Mouse (Mus musculus) CH12.LX (cell line): ENCODE measurements around the gene Trub1. TPM values are rescaled to one million over a fixed set of nuclear protein-coding genes. Genes with fewer than 3 reads are reported as not detected.

Source experiments
- DNase-seq: peaks from one replicate; pipeline ENCODE4 v3.0.0-alpha.2; 2013; ENCODE audit errors: extremely low read depth
- H3K27ac ChIP-seq: 2 replicates; pipeline ENCODE4 v1.5.1; 2012; ENCODE audit warnings: low read depth, mild to moderate bottlenecking, control low read depth, moderate library complexity; ENCODE audit not compliant: insufficient read depth
- H3K27me3 ChIP-seq: replicated peaks from 2 replicates; pipeline ENCODE3; 2012; ENCODE audit warnings: inconsistent platforms
- H3K36me3 ChIP-seq, 2 experiments: replicated peaks in 1 of 2; 2 replicates each; pipeline versions ENCODE3 to v1.6.1; 2012; ENCODE audit warnings: inconsistent platforms in 1 of 2, low read length in 1 of 2, mild to moderate bottlenecking in 1 of 2, mixed read lengths in 1 of 2, moderate library complexity in 1 of 2; ENCODE audit not compliant: control insufficient read depth in 1 of 2, insufficient read depth in 1 of 2
- H3K4me1 ChIP-seq, 2 experiments: 2 replicates each; pipeline ENCODE4 v1.6.1; 2012; ENCODE audit warnings: inconsistent platforms in 1 of 2, moderate library complexity in 1 of 2; ENCODE audit not compliant: insufficient read depth in 2 of 2, control insufficient read depth in 1 of 2
- H3K4me2 ChIP-seq: 2 replicates; pipeline ENCODE4 v1.6.1; 2012; ENCODE audit warnings: low read depth, mild to moderate bottlenecking, control low read depth; ENCODE audit not compliant: poor library complexity, insufficient read depth, severe bottlenecking
- H3K4me3 ChIP-seq, 3 experiments: fragments of 150-350 bp in 1 of 3; sonication (generic) in 1 of 3; replicated peaks in 1 of 3; 2 replicates each; pipeline versions ENCODE3 to v1.5.1; 2011 to 2012; ENCODE audit warnings: low read depth in 2 of 3, low read length in 2 of 3, mild to moderate bottlenecking in 2 of 3, moderate library complexity in 2 of 3, control low read depth in 1 of 3, improper control_type of control experiment in 1 of 3, inconsistent platforms in 1 of 3, mixed read lengths in 1 of 3; ENCODE audit not compliant: poor library complexity in 1 of 3
- H3K79me2 ChIP-seq: replicated peaks from 2 replicates; pipeline ENCODE4 v1.6.1; 2012; ENCODE audit warnings: mild to moderate bottlenecking, moderate library complexity; ENCODE audit not compliant: control insufficient read depth, poor library complexity, insufficient read depth, severe bottlenecking; ENCODE audit errors: extremely low read depth
- H3K9ac ChIP-seq: 2 replicates; pipeline ENCODE4 v1.6.1; 2012; ENCODE audit warnings: low read depth, mild to moderate bottlenecking, control low read depth, moderate library complexity; ENCODE audit not compliant: insufficient read depth
- H3K9me3 ChIP-seq: replicated peaks from 2 replicates; pipeline ENCODE3; 2012; ENCODE audit warnings: low read length, inconsistent platforms, mixed read lengths
- CTCF ChIP-seq, 2 experiments: IDR thresholded peaks in 1 of 2; conservative IDR thresholded peaks in 1 of 2; 2 replicates each; pipeline ENCODE4 v1.5.1; 2011 to 2012; ENCODE audit warnings: low read depth in 2 of 2, low read length in 2 of 2, improper control_type of control experiment in 1 of 2, inconsistent platforms in 1 of 2, mild to moderate bottlenecking in 1 of 2, moderate library complexity in 1 of 2
- ELF1 ChIP-seq: IDR thresholded peaks from 2 replicates; pipeline ENCODE4 v1.6.1; 2014; ENCODE audit warnings: low read depth, mild to moderate bottlenecking, inconsistent platforms, low read length, improper control_type of control experiment
- EP300 ChIP-seq: IDR thresholded peaks from 2 replicates; pipeline ENCODE4 v1.6.1; 2011; ENCODE audit warnings: low read length, improper control_type of control experiment
- ETS1 ChIP-seq: conservative IDR thresholded peaks from 2 replicates; pipeline ENCODE4 v1.6.1; 2012; ENCODE audit warnings: low read depth, mild to moderate bottlenecking, inconsistent platforms, low read length, improper control_type of control experiment, moderate library complexity
- GABPA ChIP-seq: IDR thresholded peaks from 2 replicates; pipeline ENCODE4 v1.6.1; 2012; ENCODE audit warnings: low read depth, low read length, improper control_type of control experiment, inconsistent platforms; ENCODE audit not compliant: insufficient replicate concordance
- HCFC1 ChIP-seq: IDR thresholded peaks from 2 replicates; pipeline ENCODE4 v1.6.1; 2012; ENCODE audit warnings: low read depth, mild to moderate bottlenecking, inconsistent platforms, low read length, improper control_type of control experiment
- IRF4 ChIP-seq: IDR thresholded peaks from 2 replicates; pipeline ENCODE4 v1.6.1; 2014; ENCODE audit warnings: low read depth, mild to moderate bottlenecking, inconsistent platforms, low read length, improper control_type of control experiment
- JUN ChIP-seq: IDR thresholded peaks from 2 replicates; pipeline ENCODE4 v1.6.1; 2011; ENCODE audit warnings: low read depth, mild to moderate bottlenecking, low read length, improper control_type of control experiment, moderate library complexity; ENCODE audit not compliant: insufficient read depth
- KAT2A ChIP-seq: IDR thresholded peaks from 2 replicates; pipeline ENCODE4 v1.6.1; 2012; ENCODE audit warnings: low read length, improper control_type of control experiment, inconsistent platforms; ENCODE audit not compliant: insufficient replicate concordance
- MAX ChIP-seq: IDR thresholded peaks from 2 replicates; pipeline ENCODE4 v1.6.1; 2011; ENCODE audit warnings: low read length, improper control_type of control experiment
- NRF1 ChIP-seq: IDR thresholded peaks from 2 replicates; pipeline ENCODE4 v1.6.1; 2014; ENCODE audit warnings: low read depth, mild to moderate bottlenecking, inconsistent platforms, low read length, improper control_type of control experiment, moderate library complexity
- PAX5 ChIP-seq: IDR thresholded peaks from 2 replicates; pipeline ENCODE4 v1.6.1; 2012; ENCODE audit warnings: low read length, inconsistent platforms, mixed read lengths
- POLR2A ChIP-seq: IDR thresholded peaks from 2 replicates; pipeline ENCODE4 v1.6.1; 2011; ENCODE audit warnings: low read depth, mild to moderate bottlenecking, improper control_type of control experiment, low read length
- RAD21 ChIP-seq: IDR thresholded peaks from 2 replicates; pipeline ENCODE4 v1.6.1; 2011; ENCODE audit warnings: low read depth, mild to moderate bottlenecking, low read length, improper control_type of control experiment, moderate library complexity
- SIN3A ChIP-seq: IDR thresholded peaks from 2 replicates; pipeline ENCODE4 v1.6.1; 2012; ENCODE audit warnings: low read length, improper control_type of control experiment, inconsistent platforms
- SMC3 ChIP-seq: IDR thresholded peaks from 2 replicates; pipeline ENCODE4 v1.6.1; 2011; ENCODE audit warnings: low read depth, low read length, improper control_type of control experiment
- TBP ChIP-seq: conservative IDR thresholded peaks from 2 replicates; pipeline ENCODE4 v1.6.1; 2011; ENCODE audit warnings: low read depth, low read length, improper control_type of control experiment
- ZKSCAN1 ChIP-seq: IDR thresholded peaks from 2 replicates; pipeline ENCODE4 v1.6.1; 2012; ENCODE audit warnings: low read depth, inconsistent platforms, low read length, improper control_type of control experiment, borderline replicate concordance
- ZNF384 ChIP-seq: IDR thresholded peaks from 2 replicates; pipeline ENCODE4 v1.6.1; 2012; ENCODE audit warnings: low read depth, low read length, improper control_type of control experiment, inconsistent platforms
- dilution Hi-C: fragments of 300-500 bp; cut with MboI; formaldehyde crosslinking; loops from 2 replicates; pipeline ENCODE4 v1.14.3; 2020; ENCODE audit warnings: low sequenced_read_pairs; ENCODE audit not compliant: extremely low pct_unique_long_range_greater_than_20kb, extremely low pct_ligation_motif_present
- in situ Hi-C: fragments of 300-500 bp; cut with MboI; formaldehyde crosslinking; loops from 3 replicates; pipeline ENCODE4 v1.14.3; 2019; ENCODE audit warnings: low sequenced_read_pairs, low pct_ligation_motif_present, low pct_unique_long_range_greater_than_20kb, mixed read lengths
- polyA plus RNA-seq: library from polyadenylated mRNA; unstranded; fragments of >175 nt; gene quantifications from 2 replicates; pipeline ENCODE4 v1.2.1, GENCODE M21; 2012; ENCODE audit warnings: low read depth; ENCODE audit not compliant: insufficient read length
- total RNA-seq, 2 experiments: library from RNA; depleted of rRNA; stranded (reverse); fragments of 300-350 nt in 1 of 2; fragments of >200 nt in 1 of 2; gene quantifications; 2 replicates each; pipeline ENCODE4 v1.2.3; 2012 to 2014

Trub1 gene
- total and polyA plus RNA-seq, 3 experiments = 36.2 to 40.0 (median 36.4) TPM

DNA sequence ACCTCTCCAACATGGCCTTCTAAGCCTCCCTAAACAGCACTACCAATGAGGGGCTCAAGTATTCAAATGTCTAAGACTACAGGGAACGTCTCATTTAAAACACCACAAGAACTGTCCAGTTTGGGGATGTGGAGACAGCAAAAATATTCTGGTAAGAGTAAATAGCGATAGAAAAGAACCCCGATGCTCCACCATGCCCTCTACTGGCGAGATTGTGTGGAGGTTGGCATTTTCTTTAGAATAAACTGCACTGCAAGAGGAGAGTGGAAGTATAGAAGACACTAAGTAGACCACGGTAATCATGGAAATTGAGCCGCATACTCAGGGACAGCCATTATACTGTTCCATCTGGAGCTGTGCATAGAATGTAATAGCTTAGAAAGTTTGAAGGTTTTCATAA is 38.8 kb upstream of the Trub1 start:
- no peaks in the 10 kb centered on the region for H3K9me3 ChIP-seq
- no peak overlapping the region for H3K4me2 ChIP-seq
- H3K36me3 ChIP-seq = no peaks in the 10 kb centered on the region
- TF ChIP-seq CTCF (conservative IDR thresholded peaks at IDR 0.05 in 1 of 2, IDR thresholded peaks at IDR 0.05 in 1 of 2; ENCODE audit: low read depth in 2 of 2, low read length in 2 of 2) (peak; percentile 48 to 56), SMC3 (peak; percentile 27; the same call in 1 of the 2 replicates), GABPA (no peak)
- H3K4me3 ChIP-seq = no peak overlapping the region
- peak; percentile 16 for DNase-seq
- H3K79me2 ChIP-seq = no peaks in the 10 kb centered on the region
- in situ Hi-C loops = loop anchor here (25.0 kb wide), 1 partner anchor 198 kb away; the partner anchor contains the start of gene Atrnl1
- dilution Hi-C loops = no loop called here
- no peaks in the 10 kb centered on the region for H3K27me3 ChIP-seq
- no peak overlapping the region for H3K27ac ChIP-seq
- H3K4me1 ChIP-seq = peaks cover 0 to 7% of the 10 kb centered on the region in 2 experiments; a peak in 2 of 4 replicates
- H3K9ac ChIP-seq = no peak overlapping the region

DNA sequence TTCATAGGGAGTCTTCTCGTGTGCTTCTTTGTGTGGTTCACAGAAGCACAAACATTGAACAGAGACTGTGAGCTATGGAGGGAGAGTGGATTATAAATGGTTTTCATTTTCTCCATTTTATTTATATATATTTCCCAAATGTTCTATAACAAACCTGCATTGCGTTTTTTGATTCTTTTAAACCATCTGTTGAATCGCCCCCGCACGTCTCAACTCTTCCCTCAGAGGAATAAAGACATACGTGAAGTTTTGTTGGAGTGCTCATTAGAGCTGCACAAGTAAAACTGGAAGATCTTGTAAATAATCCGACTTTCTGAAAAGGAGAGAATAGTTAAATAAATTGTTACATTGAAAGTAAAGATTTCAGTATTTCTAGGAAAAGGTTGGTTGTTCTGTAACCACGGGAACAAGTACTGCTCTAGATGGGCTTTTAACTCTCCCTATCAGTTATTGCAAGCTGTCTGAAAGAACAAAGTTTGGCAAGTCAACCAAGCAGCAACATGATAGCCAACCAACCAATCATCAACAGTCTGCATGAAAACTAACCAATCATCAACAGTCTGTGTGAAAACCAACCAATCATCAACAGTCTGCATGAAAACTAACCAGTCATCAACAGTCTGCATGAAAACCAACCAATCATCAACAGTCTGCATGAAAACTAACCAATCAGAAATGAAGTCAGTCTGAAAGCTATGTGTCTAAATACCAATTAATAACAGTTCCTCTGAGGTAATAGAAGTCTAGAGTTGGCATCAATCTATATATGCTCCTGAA is 37.5 kb upstream of the Trub1 start:
- Histone ChIP-seq H3K27me3 (no peaks in the 10 kb centered on the region), H3K9ac (no peak overlapping the region), H3K79me2 (no peaks in the 10 kb centered on the region), H3K36me3 (no peaks in the 10 kb centered on the region), H3K4me3 (no peak overlapping the region), H3K9me3 (no peaks in the 10 kb centered on the region), H3K27ac (no peak overlapping the region), H3K4me2 (no peak overlapping the region), H3K4me1 (peaks cover 0 to 7% of the 10 kb centered on the region in 2 experiments; a peak in 2 of 4 replicates)
- TF ChIP-seq ZKSCAN1 = no peak
- no peak for TF ChIP-seq ETS1
- TF ChIP-seq EP300 = no peak
- TF ChIP-seq SIN3A = no peak
- no peak for TF ChIP-seq GABPA
- TF ChIP-seq HCFC1 = no peak
- no peak for TF ChIP-seq RAD21
- no peak for TF ChIP-seq TBP
- no peak for TF ChIP-seq MAX
- no peak for TF ChIP-seq SMC3
- TF ChIP-seq IRF4 = no peak
- no peak for TF ChIP-seq NRF1
- no peak for TF ChIP-seq ZNF384
- no peak for TF ChIP-seq PAX5
- no peak for TF ChIP-seq POLR2A
- TF ChIP-seq ELF1 = no peak
- no peak for TF ChIP-seq KAT2A
- TF ChIP-seq JUN = no peak
- no peak for DNase-seq
- in situ Hi-C loops = loop anchor here (25.0 kb wide), 1 partner anchor 197 kb away; the partner anchor contains the start of gene Atrnl1
- dilution Hi-C loops = no loop called here
